Mouse (Mus musculus) myocyte (in vitro differentiated cells): Measurements from ENCODE around the gene Polrmt.

Source experiments
- CEBPB ChIP-seq: IDR thresholded peaks from 2 replicates; pipeline ENCODE4 v1.6.1; 2011; ENCODE audit warnings: mild to moderate bottlenecking, moderate library complexity; ENCODE audit not compliant: poor library complexity, insufficient read depth, severe bottlenecking
- E2F4 ChIP-seq: IDR thresholded peaks from one replicate; pipeline ENCODE4 v1.6.1; 2011; ENCODE audit warnings: mild to moderate bottlenecking, control low read depth, moderate library complexity; ENCODE audit not compliant: insufficient read depth
- MAX ChIP-seq: IDR thresholded peaks from one replicate; pipeline ENCODE4 v1.6.1; 2011; ENCODE audit warnings: low read depth, mild to moderate bottlenecking, control low read depth
- MYOD1 ChIP-seq, 3 experiments: IDR thresholded peaks; one replicate each; pipeline ENCODE4 v1.6.1; 2011; ENCODE audit warnings: control low read depth in 2 of 3, low read depth in 2 of 3, mild to moderate bottlenecking in 2 of 3, moderate library complexity in 1 of 3; ENCODE audit not compliant: insufficient read length in 2 of 3, control insufficient read depth in 1 of 3
- MYOG ChIP-seq, 3 experiments: IDR thresholded peaks; one replicate each; pipeline ENCODE4 v1.6.1; 2011; ENCODE audit warnings: control low read depth in 2 of 3, low read depth in 2 of 3, mild to moderate bottlenecking in 2 of 3; ENCODE audit not compliant: insufficient read length in 2 of 3, control insufficient read depth in 1 of 3, insufficient read depth in 1 of 3
- POLR2A ChIP-seq: IDR thresholded peaks from one replicate; pipeline ENCODE4 v1.6.1; 2011; ENCODE audit warnings: low read depth, mild to moderate bottlenecking, control low read depth, moderate library complexity; ENCODE audit not compliant: insufficient read length
- POLR2AphosphoS2 ChIP-seq: IDR thresholded peaks from one replicate; pipeline ENCODE4 v1.6.1; 2011; ENCODE audit warnings: low read depth, control low read depth; ENCODE audit not compliant: insufficient read length
- REST ChIP-seq: IDR thresholded peaks from one replicate; pipeline ENCODE4 v1.6.1; 2011; ENCODE audit warnings: mild to moderate bottlenecking, control low read depth, moderate library complexity; ENCODE audit not compliant: insufficient read depth, insufficient read length
- SRF ChIP-seq: IDR thresholded peaks from one replicate; pipeline ENCODE4 v1.6.1; 2011; ENCODE audit warnings: low read depth; ENCODE audit not compliant: control insufficient read depth, insufficient read length
- TCF12 ChIP-seq: IDR thresholded peaks from one replicate; pipeline ENCODE4 v1.6.1; 2011; ENCODE audit warnings: mild to moderate bottlenecking, control low read depth; ENCODE audit not compliant: poor library complexity, insufficient read depth, severe bottlenecking
- TCF3 ChIP-seq: IDR thresholded peaks from one replicate; pipeline ENCODE4 v1.6.1; 2011; ENCODE audit warnings: low read depth, control low read depth; ENCODE audit not compliant: insufficient read length
- USF1 ChIP-seq: IDR thresholded peaks from one replicate; pipeline ENCODE4 v1.6.1; 2011; ENCODE audit warnings: low read depth, mild to moderate bottlenecking, control low read depth, moderate library complexity

DNA sequence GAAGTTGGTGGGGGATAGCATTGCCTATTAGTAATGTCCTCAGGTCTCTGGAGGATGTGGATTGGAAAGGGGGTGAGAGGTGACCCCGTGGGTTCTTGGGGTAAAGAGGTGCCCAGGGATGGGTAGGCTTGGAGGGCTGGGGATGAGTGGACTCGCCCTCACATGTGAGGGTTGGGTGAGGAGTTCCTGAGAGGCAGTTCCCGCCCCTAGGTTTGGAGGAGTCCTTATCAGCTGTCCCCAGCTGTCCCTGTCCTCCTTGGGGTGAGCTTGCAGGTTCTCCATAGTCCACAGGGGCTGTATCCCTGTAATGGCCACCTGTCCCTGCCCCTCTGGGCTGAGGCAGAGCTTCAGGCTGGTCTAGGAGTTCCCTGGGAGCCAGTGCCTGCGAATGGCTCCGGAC lies 40.4 kb downstream of the Polrmt start:
- TF ChIP-seq CEBPB (no peak), POLR2A (peak; percentile 9), MAX (no peak), TCF12 (no peak), USF1 (no peak), MYOD1 (IDR thresholded peaks at IDR 0.05; ENCODE audit: control insufficient read depth in 1 of 3, insufficient read length in 2 of 3, low read depth in 2 of 3) (peak; percentile 15 to 93 (median 86)), MYOG (IDR thresholded peaks at IDR 0.05; ENCODE audit: control insufficient read depth in 1 of 3, insufficient read depth in 1 of 3, insufficient read length in 2 of 3, low read depth in 2 of 3) (peak; percentile 45 to 92 (median 67)), E2F4 (no peak), POLR2AphosphoS2 (no peak), TCF3 (no peak), SRF (no peak), REST (no peak)
